Mouse (Mus musculus) lung, postnatal 14 days (tissue): Measurements from ENCODE around the gene Vmn1r183.
"Not testable (repeated sequence)": the region's sequence is repeated elsewhere in the genome, so short reads cannot be mapped to it uniquely, and the experiment has no call there.

ENCODE experiments used
- DNase-seq: peaks from one replicate; pipeline ENCODE4 v3.0.0; 2021

Vmn1r183 gene

DNA sequence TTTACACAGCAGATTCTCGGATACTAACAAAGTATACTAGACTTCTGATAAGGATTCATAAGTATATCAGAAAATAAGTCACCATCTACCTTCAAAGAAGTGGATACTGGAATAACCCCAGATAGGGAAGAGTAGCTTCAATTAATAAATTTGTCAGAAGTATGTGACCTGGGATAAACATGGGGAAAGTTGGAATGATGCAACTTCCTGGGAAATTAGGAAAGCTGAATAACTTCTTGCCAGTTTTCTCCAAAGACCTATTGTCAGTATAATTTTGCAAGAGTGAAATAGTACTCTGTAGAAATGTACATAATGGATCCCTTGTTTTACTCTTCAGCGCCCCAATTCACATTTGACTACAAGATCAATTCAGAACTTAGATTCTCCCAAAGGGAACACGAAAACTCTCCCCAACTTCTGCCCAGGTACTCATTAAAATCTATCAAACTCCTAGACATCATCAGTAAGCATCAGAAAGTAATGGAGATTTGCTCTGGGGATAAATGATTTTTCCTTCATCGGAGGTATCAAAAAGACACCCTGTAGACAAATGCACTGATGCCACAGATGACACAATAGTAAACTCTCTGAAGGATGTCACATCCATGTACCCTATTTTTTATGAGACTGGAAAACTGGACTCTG is at the start of gene Vmn1r183:
TSS of gene Vmn1r183 (plus strand) at position 595 of the 645 bp plus-strand sequence.
- DNase-seq = no peak

DNA sequence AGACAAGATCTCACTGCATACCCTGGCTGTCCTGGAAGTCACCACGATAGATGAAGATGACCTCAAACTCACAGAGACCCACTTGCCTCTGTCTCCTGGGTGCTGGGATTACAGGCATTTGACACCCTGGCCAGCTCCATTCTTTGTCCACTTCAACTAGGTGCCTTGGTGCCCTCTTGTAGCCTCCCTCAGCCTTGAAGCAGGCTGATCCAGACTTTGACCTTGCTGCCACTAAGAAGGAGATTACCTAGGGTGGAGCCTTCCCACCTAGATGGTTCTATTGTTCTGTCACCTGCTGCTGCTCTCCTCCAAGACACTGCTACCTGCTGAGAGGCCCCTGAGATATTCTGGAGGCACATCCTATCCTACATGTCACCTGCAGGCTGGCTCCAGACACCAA is 21.4 kb downstream of the Vmn1r183 start:
- DNase-seq = not testable (repeated sequence)

DNA sequence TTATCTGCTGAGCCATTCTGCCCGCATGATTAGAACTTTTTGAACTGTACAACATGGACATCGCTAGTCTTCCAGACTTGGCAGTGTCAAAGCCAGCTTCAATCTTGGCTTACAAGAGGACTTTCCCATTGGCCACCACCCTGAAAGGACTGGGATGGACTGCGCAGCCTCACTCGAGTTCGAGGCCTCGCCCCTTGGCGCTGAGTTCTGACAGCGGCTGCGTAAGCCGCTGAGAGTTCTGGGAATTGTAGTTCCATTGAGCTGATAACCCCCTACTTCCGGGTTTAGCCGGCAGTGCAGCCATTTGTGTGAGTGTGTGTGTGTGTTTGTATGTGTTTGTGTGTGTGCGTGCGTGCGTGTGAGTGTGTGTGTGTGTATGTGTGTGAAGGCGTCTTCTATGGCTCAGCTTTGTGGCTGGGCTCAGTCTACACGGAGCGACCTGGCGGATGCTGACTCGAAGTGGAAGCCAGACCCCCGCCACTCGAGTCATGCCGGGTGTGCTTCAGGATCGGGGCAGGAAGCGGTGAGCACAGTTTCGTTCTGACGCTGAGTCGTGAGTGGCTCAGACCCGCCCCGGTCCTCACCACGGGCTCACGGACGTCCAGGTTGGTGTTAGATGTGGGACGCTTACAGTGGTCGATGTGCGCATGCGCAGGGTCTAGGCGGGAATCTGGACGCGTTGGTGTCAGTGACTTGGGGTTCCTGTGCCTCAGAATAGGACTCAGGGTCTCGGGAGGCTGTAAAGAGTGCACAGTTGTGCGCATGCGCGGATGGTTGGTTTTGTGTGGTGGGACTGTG is 28.8 kb downstream of the Vmn1r183 start, which contains the start of gene Zfp180:
TSS of gene Zfp180 (plus strand) at position 291 of the 798 bp plus-strand sequence.
- peak; percentile 95 for DNase-seq

- DNase-seq = no peak
Measured at GRCm38 (mm10) chr7:24082457-24083235, 29.6 kb downstream of the Vmn1r183 start.

- DNase-seq = no peak
Measured at GRCm38 (mm10) chr7:24086871-24087270, 33.8 kb downstream of the Vmn1r183 start.

GRCm38 (mm10) chr7:24087485-24088125 is 34.6 kb downstream of the Vmn1r183 start:
- no peak for DNase-seq

- no peak for DNase-seq
Measured at GRCm38 (mm10) chr7:24104403-24104802, 51.3 kb downstream of the Vmn1r183 start.

- no peak for DNase-seq
Measured at GRCm38 (mm10) chr7:24105144-24105703, 52.2 kb downstream of the Vmn1r183 start.

DNA sequence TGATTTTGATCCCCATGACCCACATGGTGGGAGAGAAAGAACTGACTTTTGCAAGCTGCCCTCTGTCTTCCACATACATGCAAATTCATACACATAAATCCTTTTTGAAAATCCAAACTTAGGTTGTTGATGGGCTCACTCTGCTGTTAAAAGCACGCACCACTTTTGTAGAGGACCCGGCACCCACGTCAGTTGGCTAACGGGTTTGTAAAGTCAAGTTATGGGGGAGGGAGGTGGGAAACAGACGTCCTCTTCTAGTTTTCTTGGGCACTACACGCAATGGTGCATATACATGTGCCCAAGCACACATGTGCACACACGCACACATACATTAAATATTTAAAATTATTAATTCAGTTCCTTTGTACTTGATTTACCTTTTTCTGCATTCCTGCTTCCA is 57.8 kb downstream of the Vmn1r183 start:
- no peak for DNase-seq

DNA sequence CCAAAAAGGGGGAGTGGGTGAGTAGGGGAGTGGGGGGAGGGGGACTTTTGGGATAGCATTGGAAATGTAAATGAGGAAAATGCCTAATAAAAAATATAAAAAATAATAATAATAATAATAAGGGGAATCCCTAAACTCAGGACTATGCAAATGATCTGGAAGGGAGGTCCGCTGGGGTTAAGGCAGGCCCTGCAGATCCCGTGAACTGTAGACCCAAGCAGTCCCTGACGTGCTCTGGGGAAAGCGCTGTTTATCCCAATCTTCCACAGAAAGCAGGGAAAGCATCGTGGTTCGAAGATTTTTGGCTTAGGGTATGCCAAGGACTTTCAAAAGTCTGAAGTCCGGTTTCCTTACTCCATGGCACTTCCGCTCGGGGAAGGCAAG is 58.7 kb downstream of the Vmn1r183 start:
- no peak for DNase-seq

DNA sequence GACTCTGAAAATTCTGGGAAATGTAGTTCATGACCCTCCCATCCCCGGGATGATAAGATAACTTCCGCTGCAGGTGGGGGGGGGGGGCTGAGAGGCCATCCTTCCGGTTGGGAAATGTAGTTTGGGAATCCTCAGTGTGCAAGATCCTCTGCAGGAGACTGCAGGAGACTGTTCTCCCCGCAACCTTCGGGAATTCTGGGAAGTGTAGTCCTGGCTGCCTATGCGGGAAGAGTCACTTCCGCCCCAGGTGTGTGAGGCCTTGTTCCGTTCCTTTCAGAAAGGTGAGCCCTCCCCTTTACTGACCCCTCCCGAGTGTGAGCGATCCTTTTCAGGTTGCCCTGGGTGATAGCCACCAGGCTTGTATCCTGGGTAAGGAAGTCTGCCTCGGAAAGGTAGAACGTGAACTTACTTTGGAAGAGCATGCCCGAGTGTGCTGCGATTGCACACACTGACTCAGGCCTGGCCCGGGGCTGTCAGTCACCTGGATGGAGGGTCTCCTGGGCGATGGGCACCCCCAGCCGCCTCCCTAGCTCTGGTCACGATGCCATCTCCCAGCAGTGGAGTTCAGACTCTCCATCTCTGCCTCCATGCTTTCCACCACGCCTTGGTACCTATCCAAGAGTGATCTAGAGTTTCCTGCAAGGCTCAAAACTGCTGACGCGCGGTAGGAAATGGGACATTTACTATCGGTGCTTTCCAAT is 59.3 kb downstream of the Vmn1r183 start, which contains the start of gene Zfp112:
TSS of gene Zfp112 (plus strand) at position 159 of the 701 bp plus-strand sequence.
- DNase-seq = peak; percentile 76

GRCm38 (mm10) chr7:24113001-24113400 is 59.9 kb downstream of the Vmn1r183 start:
- DNase-seq = peak; percentile 66
